Mouse (Mus musculus) layer of hippocampus, adult 8-10 months (tissue): ENCODE results near the gene Uprt. TPM values are rescaled to one million over a fixed set of nuclear protein-coding genes. Genes with fewer than 3 reads are reported as not detected.

Source experiments
- DNase-seq, 2 experiments: peaks; one replicate each; pipeline ENCODE4 v3.0.0; 2022; ENCODE audit warnings: low spot score in 2 of 2
- total RNA-seq, 4 experiments: library from RNA; stranded (reverse); gene quantifications; 2 replicates each; pipeline ENCODE4 v1.2.4; 2022

The Uprt gene
- total RNA-seq: 10 to 100 TPM; 14.2 to 17.9 (median 15.2) TPM

GRCm38 (mm10) chrX:104482572-104483443 is at the start of gene Uprt:
Gene Uprt, plus strand, starts transcription at chrX:104482818.
- peak; percentile 75 to 82 for DNase-seq

- DNase-seq: no peak
Measured at GRCm38 (mm10) chrX:104433456-104433855, 49.2 kb upstream of the Uprt start.

- DNase-seq: no peak
Measured at GRCm38 (mm10) chrX:104452433-104452832, 30.2 kb upstream of the Uprt start.

- DNase-seq: no peak
Measured at GRCm38 (mm10) chrX:104461755-104462154, 20.9 kb upstream of the Uprt start.

GRCm38 (mm10) chrX:104464376-104464775 is 18.2 kb upstream of the Uprt start:
- DNase-seq: no peak

- no peak for DNase-seq
Measured at GRCm38 (mm10) chrX:104478041-104478440, 4.6 kb upstream of the Uprt start.

- peak in 1 of 2 experiments; percentile 6 for DNase-seq
Measured at GRCm38 (mm10) chrX:104483444-104483808, 808 bp downstream of the Uprt start.

GRCm38 (mm10) chrX:104485596-104485995 is 3.0 kb downstream of the Uprt start:
- no peak for DNase-seq

GRCm38 (mm10) chrX:104488036-104488435 is 5.4 kb downstream of the Uprt start:
- no peak for DNase-seq

- no peak for DNase-seq
Measured at GRCm38 (mm10) chrX:104488870-104489467, 6.4 kb downstream of the Uprt start.

- DNase-seq: no peak
Measured at GRCm38 (mm10) chrX:104489626-104490355, 7.2 kb downstream of the Uprt start.

GRCm38 (mm10) chrX:104501765-104502164 is 19.1 kb downstream of the Uprt start:
- no peak for DNase-seq

- DNase-seq: no peak
Measured at GRCm38 (mm10) chrX:104542635-104543034, 60.0 kb downstream of the Uprt start.

- no peak for DNase-seq
Measured at GRCm38 (mm10) chrX:104543919-104544595, 61.4 kb downstream of the Uprt start.

GRCm38 (mm10) chrX:104545283-104545682 is 62.7 kb downstream of the Uprt start:
- DNase-seq: no peak

Other genes with a start within 250 kb of the Uprt start
- gene Abcb7, start 69.0 kb upstream of the Uprt start, total RNA-seq: 10 to 100 TPM; 26.5 to 31.2 (median 28.0) TPM
- 1 to 10 TPM; 5.9 to 8.1 (median 6.2) TPM for gene Zdhhc15, start 188.2 kb downstream of the Uprt start, total RNA-seq